Mouse (Mus musculus): ENCODE data around the gene Rps16. TPM values are rescaled to one million over a fixed set of nuclear protein-coding genes. Genes with fewer than 3 reads are reported as not detected.
A peak's percentile ranks its signal among the peaks of the same experiment; 100 is the strongest.
"Not testable (repeated sequence)": the region's sequence is repeated elsewhere in the genome, so short reads cannot be mapped to it uniquely, and the experiment has no call there.

The Rps16 gene
- total RNA-seq, 1 experiment from 2014 or later, result 1,029 TPM

- not testable (repeated sequence) for DNase-seq
Measured at GRCm38 (mm10) chr7:28387384-28387783, 36.9 kb downstream of the Rps16 start.

GRCm38 (mm10) chr7:28390331-28390730 is 39.9 kb downstream of the Rps16 start:
- DNase-seq, result no peak

GRCm38 (mm10) chr7:28392429-28393271 is 42.2 kb downstream of the Rps16 start, which contains the start of the genes Med29 and Paf1:
Med29 (minus strand) TSS chr7:28392708.
Paf1 (plus strand) TSS chr7:28392951.
- peak; percentile 91 for DNase-seq

- DNase-seq, result no peak
Measured at GRCm38 (mm10) chr7:28393272-28393951, 43.0 kb downstream of the Rps16 start.

GRCm38 (mm10) chr7:28395425-28395824 is 45.0 kb downstream of the Rps16 start:
- DNase-seq, result no peak

- no peak for DNase-seq
Measured at GRCm38 (mm10) chr7:28398000-28398399, 47.5 kb downstream of the Rps16 start.

- DNase-seq, result no peak
Measured at GRCm38 (mm10) chr7:28398696-28399340, 48.4 kb downstream of the Rps16 start.

- no peak for DNase-seq
Measured at GRCm38 (mm10) chr7:28401030-28401429, 50.6 kb downstream of the Rps16 start.

GRCm38 (mm10) chr7:28401942-28402341 is 51.5 kb downstream of the Rps16 start:
- DNase-seq, result no peak

Other genes starting within 250 kb of the Rps16 start
- not detected in 2 replicates for gene 9530053A07Rik, start 221.2 kb upstream of the Rps16 start, total RNA-seq (2021)
- 91.9 and 107 TPM in 2 replicates for gene Fbl, start 180.9 kb upstream of the Rps16 start, total RNA-seq (2021)
- gene Dyrk1b, start 171.2 kb upstream of the Rps16 start, total RNA-seq (2021), result 42.3 and 46.2 TPM in 2 replicates
- gene Eid2, start 82.8 kb upstream of the Rps16 start, total RNA-seq (2021), result 22.5 and 26.6 TPM in 2 replicates
- gene Eid2b, start 72.9 kb upstream of the Rps16 start, total RNA-seq (2021), result 19.2 and 21.1 TPM in 2 replicates
- gene Selenov, start 59.5 kb upstream of the Rps16 start, total RNA-seq (2021), result not detected in 2 replicates
- not detected in 2 replicates for gene Dll3, start 48.4 kb upstream of the Rps16 start, total RNA-seq (2021)
- 72.0 and 81.3 TPM in 2 replicates for gene Timm50, start 38.6 kb upstream of the Rps16 start, total RNA-seq (2021)
- gene Supt5, start 11.9 kb upstream of the Rps16 start, total RNA-seq (2021), result 136 and 164 TPM in 2 replicates
- 25.1 and 27.0 TPM in 2 replicates for gene Plekhg2, start 21.9 kb downstream of the Rps16 start, total RNA-seq (2021)
- 14.8 and 16.1 TPM in 2 replicates for gene Zfp36, start 29.6 kb downstream of the Rps16 start, total RNA-seq (2021)
- gene Med29, start 42.1 kb downstream of the Rps16 start, total RNA-seq (2021), result 31.3 and 34.4 TPM in 2 replicates
- gene Paf1, start 42.3 kb downstream of the Rps16 start, total RNA-seq (2021), result 80.7 and 92.7 TPM in 2 replicates
- 7.2 and 11.2 TPM in 2 replicates for gene Gmfg, start 86.8 kb downstream of the Rps16 start, total RNA-seq (2021)
- 15.9 and 17.4 TPM in 2 replicates for gene Lrfn1, start 101.3 kb downstream of the Rps16 start, total RNA-seq (2021)
- gene Ifnl2, start 159.8 kb downstream of the Rps16 start, total RNA-seq (2021), result not detected in 2 replicates
- gene Ifnl3, start 172.2 kb downstream of the Rps16 start, total RNA-seq (2021), result not detected in 2 replicates
- not detected in 2 replicates for gene Sycn, start 190.2 kb downstream of the Rps16 start, total RNA-seq (2021)
- not detected in 2 replicates for gene Nccrp1, start 196.6 kb downstream of the Rps16 start, total RNA-seq (2021)
- 66.6 and 69.4 TPM in 2 replicates for gene Samd4b, start 247.5 kb downstream of the Rps16 start, total RNA-seq (2021)
- gene Pak4, start 247.5 kb downstream of the Rps16 start, total RNA-seq (2021), result 32.0 and 35.2 TPM in 2 replicates

All from adrenal gland, postnatal 25 days (tissue).